Mouse (Mus musculus): ENCODE data around the gene Usp22.
A peak's percentile ranks its signal among the peaks of the same experiment; 100 is the strongest.
"Not testable (repeated sequence)": the region's sequence is repeated elsewhere in the genome, so short reads cannot be mapped to it uniquely, and the experiment has no call there.

Usp22 gene

DNA sequence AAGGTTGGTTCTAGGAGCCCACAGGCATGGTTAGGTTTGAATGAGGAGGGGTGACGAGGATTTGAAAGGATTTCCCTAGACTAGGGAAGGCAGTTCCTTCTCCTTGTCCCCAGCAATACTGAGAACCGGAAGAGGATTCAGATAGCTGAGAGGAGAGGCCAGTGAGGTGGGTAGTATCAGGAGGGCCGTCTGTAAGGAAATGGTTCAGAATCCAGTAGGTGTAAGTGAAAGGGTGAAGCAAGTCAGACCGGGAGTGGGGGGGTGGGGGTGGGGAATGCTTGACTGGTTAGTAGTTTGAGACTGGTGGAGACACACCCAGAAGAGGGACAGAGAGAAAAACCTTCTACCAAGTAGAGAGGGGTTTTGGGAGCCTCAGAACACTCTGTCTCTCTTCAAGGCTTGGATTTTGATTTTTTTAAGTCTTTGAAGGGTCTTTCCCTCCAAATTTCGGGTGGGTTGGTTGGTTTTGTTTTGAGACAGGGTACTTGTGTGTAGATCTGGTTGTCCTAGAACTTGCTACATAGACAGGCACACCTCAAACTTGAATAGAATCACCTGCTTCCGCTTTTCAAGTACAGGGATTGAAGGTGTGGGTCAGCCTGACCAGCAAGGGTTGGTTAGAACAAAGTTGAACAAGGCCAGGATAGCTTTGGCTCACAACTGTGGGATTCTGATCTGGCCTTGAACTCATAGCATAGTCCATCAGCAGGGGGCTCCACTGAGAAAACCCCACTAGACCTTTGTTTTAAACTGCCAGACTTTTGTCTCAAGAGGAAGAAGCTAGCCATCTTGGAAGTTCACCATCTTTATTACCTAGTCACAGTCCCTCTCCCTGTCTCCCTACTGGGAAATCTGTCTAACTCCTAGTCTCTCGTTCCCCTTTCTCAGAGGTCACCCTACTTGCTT lies 31.0 kb downstream of the Usp22 start:
- DNase-seq (ENCODE audit: low read depth, low spot score): peak; percentile 42

DNA sequence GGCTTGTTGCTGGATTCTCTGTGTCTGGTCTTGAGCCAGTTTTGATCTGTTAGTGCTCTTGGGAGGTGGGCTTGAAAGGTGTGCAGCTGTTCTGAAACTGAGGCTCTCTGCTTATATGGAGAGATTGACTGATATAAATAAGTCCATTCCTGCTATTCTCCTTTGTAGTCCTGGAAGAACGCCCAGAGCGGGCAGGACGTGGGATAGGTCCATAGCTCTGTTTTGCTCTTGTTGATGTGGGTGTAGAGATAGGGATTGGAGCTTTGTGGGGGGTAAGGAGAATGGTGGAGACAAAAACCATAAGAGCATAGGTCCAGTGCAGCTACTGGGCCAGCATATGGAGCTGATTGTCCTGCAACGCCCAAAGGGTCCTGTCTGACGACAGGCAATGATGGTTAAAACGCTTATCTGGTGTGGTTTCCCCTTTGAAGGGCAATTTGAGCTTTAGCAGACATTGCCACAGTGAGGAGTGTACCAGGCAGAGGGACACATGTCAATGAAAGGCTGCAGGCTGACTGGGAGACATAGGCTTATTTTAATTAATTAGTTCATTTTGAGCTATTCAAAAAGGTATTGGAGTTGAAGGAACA lies 31.8 kb downstream of the Usp22 start:
- peak; percentile 17 for DNase-seq (ENCODE audit: low read depth, low spot score)

DNA sequence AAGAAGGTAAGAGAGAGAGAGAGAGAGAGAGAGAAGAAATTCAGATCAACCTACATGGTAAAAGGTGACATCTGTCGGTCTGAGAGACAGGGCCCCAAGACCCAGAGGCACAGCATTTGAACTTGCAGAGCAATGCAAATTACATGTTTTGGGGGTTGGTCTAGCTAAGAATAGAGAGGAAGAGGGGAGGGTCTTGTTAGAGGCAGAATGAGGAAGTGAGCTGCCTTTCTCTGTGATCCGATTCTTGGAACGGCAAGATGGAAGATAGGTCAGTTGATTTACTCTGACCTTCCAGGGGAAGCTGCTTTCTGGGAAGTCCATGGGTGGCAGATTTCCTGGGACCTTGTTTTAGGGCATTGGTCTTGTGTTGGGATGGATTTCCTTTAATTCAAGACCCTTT lies 32.6 kb downstream of the Usp22 start:
- peak; percentile 76 for DNase-seq (ENCODE audit: low read depth, low spot score)

GRCm38 (mm10) chr11:61141693-61142092 lies 33.2 kb downstream of the Usp22 start:
- peak; percentile 8 for DNase-seq (ENCODE audit: low read depth, low spot score)

DNA sequence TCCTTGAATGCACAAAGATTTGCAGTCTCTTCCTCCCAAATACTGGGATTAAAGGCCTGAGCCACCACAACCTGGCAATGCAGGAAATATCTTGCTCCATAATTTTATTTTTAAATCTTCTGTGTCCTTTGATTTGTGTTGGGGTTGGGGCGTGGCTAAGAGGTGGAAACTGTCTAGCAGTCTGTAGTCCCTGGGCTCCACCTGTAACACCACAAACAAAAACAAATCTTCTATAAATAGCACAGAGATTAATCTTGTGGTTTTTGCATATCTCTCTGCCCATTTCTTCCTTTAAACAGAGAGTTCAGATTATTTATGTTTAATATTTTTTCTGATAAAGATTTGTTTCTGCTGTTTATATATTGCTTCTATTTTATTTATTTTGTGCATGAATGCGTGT lies 41.9 kb downstream of the Usp22 start:
- DNase-seq (ENCODE audit: low read depth, low spot score): no peak

DNA sequence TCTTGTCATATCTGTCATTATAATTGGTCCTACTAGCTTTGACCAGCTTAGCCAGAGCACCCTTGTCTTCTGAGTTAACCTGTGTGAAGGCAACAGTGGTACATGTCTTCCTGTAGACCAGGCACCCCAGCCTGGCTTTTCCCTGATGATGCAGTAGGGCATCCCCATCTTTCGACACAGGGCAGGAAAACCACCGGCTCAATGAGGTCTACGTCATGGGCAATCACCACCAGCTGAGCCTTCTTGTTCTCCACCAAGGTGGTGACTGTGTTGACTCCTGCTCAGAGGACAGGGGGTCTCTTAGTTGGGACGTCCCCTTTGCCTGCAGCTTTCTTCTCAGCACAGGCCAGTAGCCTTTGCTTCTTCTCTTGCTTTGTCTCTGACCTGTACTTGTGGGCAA lies 44.2 kb downstream of the Usp22 start:
- not testable (repeated sequence) for DNase-seq (ENCODE audit: low read depth, low spot score)

DNA sequence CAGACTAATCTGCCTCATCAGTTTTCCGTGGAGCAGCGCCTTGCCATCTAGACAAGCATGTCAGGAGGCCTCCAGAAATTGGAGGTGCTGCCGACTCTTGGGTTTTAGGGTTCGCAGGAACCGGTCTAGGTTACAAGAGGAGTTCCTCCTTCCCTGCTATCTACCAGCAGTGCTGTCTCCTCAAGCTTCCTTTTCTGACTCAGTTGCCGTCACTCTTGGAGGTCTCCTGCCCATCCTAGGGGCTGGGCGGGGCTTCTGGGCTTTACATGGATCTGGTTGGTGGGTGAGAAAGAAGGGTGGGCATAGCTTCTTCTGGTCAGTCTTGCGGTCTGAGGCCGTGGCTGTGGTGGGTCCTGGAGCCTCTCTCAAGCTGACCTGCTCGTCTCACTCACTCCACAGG lies 45.5 kb downstream of the Usp22 start:
- no peak for DNase-seq (ENCODE audit: low read depth, low spot score)

DNA sequence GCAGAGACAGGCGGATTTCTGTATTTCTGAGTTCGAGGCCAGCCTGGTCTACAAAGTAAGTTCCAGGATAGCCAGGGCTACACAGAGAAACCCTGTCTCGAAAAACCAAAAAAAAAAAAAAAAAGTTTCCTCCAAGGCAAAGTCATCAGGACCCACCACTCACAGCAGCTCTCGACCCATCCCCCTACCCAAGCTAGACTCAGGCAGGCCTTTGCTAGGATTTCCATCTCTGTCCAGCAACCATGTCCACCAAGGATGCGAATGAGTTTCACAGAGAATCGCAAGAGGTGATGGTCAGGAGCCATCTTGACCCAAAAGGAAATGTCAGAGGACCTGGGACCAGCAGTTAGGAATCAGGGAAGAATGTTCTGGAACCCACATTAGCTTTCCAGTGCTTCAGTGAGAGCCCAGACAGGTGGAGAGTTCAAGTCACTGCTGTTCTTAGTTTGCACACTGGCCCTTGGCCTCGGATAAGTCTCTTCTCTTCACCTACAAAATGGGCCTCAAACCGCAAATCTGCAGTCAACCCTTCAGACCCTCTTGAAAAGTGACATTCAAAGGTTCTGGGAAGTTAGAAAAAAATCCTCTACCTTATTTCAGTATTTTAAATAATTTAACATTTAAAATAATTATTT lies 47.3 kb downstream of the Usp22 start:
- DNase-seq (ENCODE audit: low read depth, low spot score): no peak

DNA sequence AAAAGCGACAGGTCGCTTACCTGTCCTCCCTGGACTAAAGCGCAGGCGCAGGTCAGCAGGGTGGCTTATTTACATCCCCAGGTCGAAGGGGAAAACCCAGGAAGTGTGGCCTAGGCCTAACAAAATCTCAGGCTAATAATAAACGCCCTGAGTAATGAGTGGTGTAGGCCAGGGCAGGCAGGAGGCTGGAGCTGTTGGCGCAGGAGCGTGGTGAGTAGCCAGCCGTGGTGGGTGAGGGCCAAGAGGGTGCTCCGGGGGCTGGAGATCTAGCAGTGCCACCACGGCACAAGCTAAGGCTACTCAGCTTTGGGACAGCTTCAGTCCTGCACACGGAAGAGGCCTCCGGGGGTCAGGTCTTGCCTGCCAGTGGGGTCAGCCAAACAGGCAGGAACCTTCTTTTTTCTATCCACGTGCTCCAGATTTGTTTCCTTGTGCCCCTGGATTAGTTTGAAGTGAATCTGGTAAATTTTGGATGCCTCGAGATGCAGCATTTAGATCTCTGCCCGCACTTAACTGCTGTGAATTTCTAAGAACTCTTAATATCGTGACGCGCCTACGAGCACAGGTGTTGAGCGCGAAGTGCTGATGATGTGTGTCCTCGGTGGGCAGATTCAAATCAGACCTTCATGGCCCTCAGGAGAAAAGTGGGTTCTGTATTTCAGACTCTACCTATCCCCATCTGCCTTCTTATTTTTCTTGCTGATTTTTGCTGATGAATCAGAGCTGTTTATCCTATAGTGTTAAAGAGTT lies 48.1 kb downstream of the Usp22 start, which contains the start of gene Tnfrsf13b:
Tnfrsf13b (plus strand) TSS at position 150 of the 750 bp plus-strand sequence.
- DNase-seq (ENCODE audit: low read depth, low spot score): no peak

- no peak for DNase-seq (ENCODE audit: low read depth, low spot score)
These were observed 48.9 kb downstream of the Usp22 start for GRCm38 (mm10) chr11:61125970-61126369.

GRCm38 (mm10) chr11:61123886-61124285 lies 51.0 kb downstream of the Usp22 start:
- DNase-seq (ENCODE audit: low read depth, low spot score): no peak

- no peak for DNase-seq (ENCODE audit: low read depth, low spot score)
These were observed 52.0 kb downstream of the Usp22 start for GRCm38 (mm10) chr11:61122769-61123288.

- DNase-seq (ENCODE audit: low read depth, low spot score): no peak
These were observed 52.5 kb downstream of the Usp22 start for GRCm38 (mm10) chr11:61122283-61122768.

GRCm38 (mm10) chr11:61119996-61120583 lies 54.8 kb downstream of the Usp22 start:
- no peak for DNase-seq (ENCODE audit: low read depth, low spot score)

DNA sequence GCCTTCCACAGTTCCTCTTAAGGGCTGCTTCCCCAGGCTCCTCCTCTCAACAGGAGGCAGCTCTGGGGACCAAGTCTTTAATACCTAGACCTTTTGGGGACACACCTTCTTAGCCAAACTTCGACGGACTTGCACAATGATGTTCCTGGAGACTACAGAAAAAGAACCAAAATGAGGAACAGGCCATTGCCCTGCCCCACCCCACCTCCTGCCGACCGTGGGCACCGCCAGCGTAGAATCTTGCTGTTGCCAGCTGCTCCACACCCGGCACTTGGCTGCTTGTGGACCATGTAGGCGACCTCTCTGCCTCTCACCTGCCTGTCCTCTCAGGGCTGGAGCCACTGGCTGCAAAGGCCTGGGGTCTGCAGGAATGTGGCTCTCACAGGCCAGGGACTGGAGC lies 58.6 kb downstream of the Usp22 start:
- no peak for DNase-seq (ENCODE audit: low read depth, low spot score)

DNA sequence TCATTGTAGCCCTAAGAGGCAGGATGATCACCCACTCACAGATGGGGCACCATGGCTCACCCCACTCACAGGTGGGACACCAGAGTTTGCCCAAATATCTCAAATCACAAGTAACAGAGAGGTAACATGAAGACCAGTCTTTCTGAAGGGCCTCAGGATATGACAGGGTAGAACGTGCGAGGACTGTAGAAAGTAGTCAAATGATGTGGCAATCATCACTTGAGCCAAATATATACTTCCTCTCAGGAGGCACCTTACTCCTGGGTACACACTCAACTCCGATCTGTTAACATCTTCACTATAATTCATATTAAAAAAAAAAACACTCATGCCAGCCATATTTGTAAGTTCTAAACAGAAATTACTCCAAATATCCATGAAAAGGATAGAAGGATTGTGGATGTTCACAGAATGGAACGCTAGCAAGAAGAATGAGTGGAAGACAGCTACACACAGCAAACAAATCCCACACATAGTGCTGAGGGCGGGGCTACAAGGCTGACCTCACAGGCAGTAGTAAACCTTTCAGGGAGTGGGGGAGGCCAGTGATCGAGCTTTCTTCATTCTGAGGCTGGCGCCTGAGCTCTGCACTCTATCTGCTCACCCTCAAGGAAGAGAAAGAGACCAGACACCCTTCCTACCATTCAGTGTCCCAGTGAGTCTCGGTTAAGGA lies 62.4 kb downstream of the Usp22 start:
- DNase-seq (ENCODE audit: low read depth, low spot score): no peak

DNA sequence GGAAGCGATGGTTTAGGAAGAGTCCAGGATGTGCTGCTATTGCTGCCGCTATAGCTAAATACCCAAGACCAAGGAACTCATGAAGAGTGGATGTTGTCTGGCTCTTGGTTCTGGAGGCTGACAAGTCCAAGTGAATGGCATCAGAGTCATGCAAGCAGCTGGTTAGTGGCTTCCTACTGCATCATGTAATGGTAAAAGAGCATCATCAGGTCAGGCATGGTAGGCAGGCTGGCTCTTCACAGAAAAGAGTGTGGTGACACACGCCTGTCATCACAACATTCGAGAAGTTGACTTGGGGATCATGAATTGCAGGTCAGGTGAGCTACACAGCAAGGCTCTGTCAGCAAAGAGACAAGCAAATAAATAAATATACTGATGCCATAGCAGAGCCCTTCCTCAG lies 63.4 kb downstream of the Usp22 start:
- DNase-seq (ENCODE audit: low read depth, low spot score): no peak

DNA sequence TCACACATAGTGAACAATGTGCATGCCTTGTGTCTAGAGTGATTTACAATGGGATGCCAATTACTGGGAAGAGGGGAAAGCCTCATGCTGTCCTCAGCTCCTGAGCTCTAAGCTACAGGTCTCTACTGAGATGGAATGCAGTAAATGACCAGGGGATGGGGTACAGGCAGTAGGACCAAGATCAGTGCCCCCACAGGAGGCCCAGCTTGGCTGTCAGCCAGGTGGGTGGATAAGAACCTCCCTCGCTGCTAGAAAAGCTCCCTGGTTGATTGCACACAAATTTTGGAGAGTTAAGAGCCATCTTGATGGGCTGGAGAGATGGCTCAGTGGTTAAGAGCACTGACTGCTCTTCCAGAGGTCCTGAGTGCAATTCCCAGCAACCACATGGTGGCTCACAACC lies 63.9 kb downstream of the Usp22 start:
- no peak for DNase-seq (ENCODE audit: low read depth, low spot score)

GRCm38 (mm10) chr11:61110113-61110512 lies 64.7 kb downstream of the Usp22 start:
- no peak for DNase-seq (ENCODE audit: low read depth, low spot score)

GRCm38 (mm10) chr11:61109707-61110106 lies 65.1 kb downstream of the Usp22 start:
- no peak for DNase-seq (ENCODE audit: low read depth, low spot score)

Measured in CD4-positive helper T cell, adult 2 months (primary cell).